Comparison of ENCODE assay signal across 10 mouse cellular contexts in genomic region chr8:70625104-70625503, GRCm38 (mm10). TPM values are rescaled to one million over a fixed set of nuclear protein-coding genes. Genes with fewer than 3 reads are reported as not detected.
DNase-seq lines count a peak whose midpoint lies in the region; ATAC-seq and TF ChIP-seq lines count a peak whose summit lies in the region.
"Had no signal": no experiment of that assay in that cellular context is flagged by ENCODE, and none has a peak within 500 bp of the region (broad histone marks: within the 10 kb centered on the region; RNA-seq: fewer than 3 reads in every experiment).

No protein-coding gene starts in this region.

- H3K27me3 ChIP-seq in neural tube, embryonic 11.5 days (ENCODE audit: control insufficient read depth, insufficient read depth, low read length), result no peaks in the 10 kb centered on the region

- H3K4me1 ChIP-seq in cortical plate, adult 2 months (ENCODE audit: control insufficient read depth, insufficient read depth, low read length), result no peaks in the 10 kb centered on the region
- H3K4me1 ChIP-seq in neural tube, embryonic 11.5 days (ENCODE audit: control insufficient read depth, insufficient read depth, low read length), result peaks cover 2% of the 10 kb centered on the region; the same call in 1 of the 2 replicates

- H3K4me2 ChIP-seq in neural tube, embryonic 11.5 days (ENCODE audit: low read depth), result no peak overlapping the region
- H3K4me2 ChIP-seq: heart, embryonic 15.5 days had no signal

- H3K4me3 ChIP-seq in cortical plate, adult 2 months (ENCODE audit: insufficient read depth, low read length), result no peak overlapping the region
- no peak overlapping the region for H3K4me3 ChIP-seq in neural tube, embryonic 11.5 days (ENCODE audit: low read depth, low read length)
- H3K4me3 ChIP-seq: heart, embryonic 15.5 days had no signal

- H3K27ac ChIP-seq in cortical plate, adult 2 months (ENCODE audit: insufficient read depth, low read length), result no peak overlapping the region
- H3K27ac ChIP-seq in neural tube, embryonic 11.5 days (ENCODE audit: low read depth, low read length), result no peak overlapping the region
- H3K27ac ChIP-seq: heart, embryonic 15.5 days had no signal

- 21% methylated on average over 5 of the region's 5 CpGs for WGBS in neural tube, embryonic 11.5 days

- peak; percentile 29; the same call in 1 of the 2 replicates for TF ChIP-seq CTCF in cortical plate, adult 2 months (IDR thresholded peaks at IDR 0.05; ENCODE audit: extremely low read depth, insufficient read depth, low read length)

- no peaks in the 10 kb centered on the region for H3K36me3 ChIP-seq in neural tube, embryonic 11.5 days (ENCODE audit: control insufficient read depth, insufficient read depth, low read length)
- H3K36me3 ChIP-seq: heart, embryonic 15.5 days had no signal

- no peak for ATAC-seq in neural tube, embryonic 11.5 days (ENCODE audit: insufficient read depth, low FRiP score, low TSS enrichment)

- DNase-seq in adrenal gland, postnatal 10 days, result peak; percentile 72
- no peak for DNase-seq in adrenal gland, adult 2 months
- peak; percentile 53 for DNase-seq in left cerebral cortex, postnatal 4 days
- no peak for DNase-seq in left cerebral cortex, postnatal 10 days (ENCODE audit: extremely low spot score in 1 of 2, low spot score in 2 of 2)
- DNase-seq in kidney, postnatal 25 days, result peak; percentile 80 to 86
- peak; percentile 58 for DNase-seq in neural tube, embryonic 11.5 days (ENCODE audit: low spot score)
- DNase-seq in frontal cortex, postnatal 10 days (ENCODE audit: low spot score in 2 of 2), result no peak

- intact Hi-C loops in left cerebral cortex, postnatal 4 days (cut with DNase I), result no loop called here
- intact Hi-C loops in left cerebral cortex, postnatal 10 days (cut with DNase I), result no loop called here

- H3K9me3 ChIP-seq in neural tube, embryonic 11.5 days (ENCODE audit: control insufficient read depth, low read length), result no peaks in the 10 kb centered on the region
- H3K9me3 ChIP-seq: heart, embryonic 15.5 days had no signal

- no peak overlapping the region for H3K9ac ChIP-seq in neural tube, embryonic 11.5 days (ENCODE audit: low read length)
- H3K9ac ChIP-seq: heart, embryonic 15.5 days had no signal

- no peak for TF ChIP-seq POLR2A in cortical plate, adult 2 months (IDR thresholded peaks at IDR 0.05; ENCODE audit: extremely low read depth, insufficient read depth, low read length)

RNA-seq across cellular contexts. Expression of gene Gdf15, which starts 7.2 kb away (rescaled TPM):
- 1 to 10 TPM in 1 of 2 experiments, under 1 TPM in 1; 0.79 to 1.7 TPM for total RNA-seq in adrenal gland, postnatal 10 days (2021)
- total RNA-seq in adrenal gland, adult 2 months (2021), result 10 to 100 TPM in 1 of 2 experiments, 1 to 10 TPM in 1; 1.3 to 44.6 TPM
- polyA plus RNA-seq in adrenal gland, adult 2 months (2012; rRNA removed), result 18.5 and 22.2 TPM in 2 replicates
- not detected for total RNA-seq in left cerebral cortex, postnatal 4 days (2021)
- not detected for total RNA-seq in left cerebral cortex, postnatal 10 days (2021)
- 0.09 and 0.19 TPM in 2 replicates for polyA plus RNA-seq in cortical plate, adult 2 months (2012; rRNA removed)
- polyA plus RNA-seq in neural tube, embryonic 11.5 days (2014; fragmentation: Nextera tagmentation; extraction: Ambion mirVana), result 0.28 TPM in 1 of 2 replicates, not detected in the other

RNA-seq across cellular contexts. Expression of gene Lrrc25, which starts 9.1 kb away (rescaled TPM):
- 1 to 10 TPM; 3.3 to 3.6 TPM for total RNA-seq in adrenal gland, postnatal 10 days (2021)
- total RNA-seq in adrenal gland, adult 2 months (2021), result 1 to 10 TPM; 1.8 to 3.6 TPM
- polyA plus RNA-seq in adrenal gland, adult 2 months (2012; rRNA removed), result 8.4 and 11.1 TPM in 2 replicates
- total RNA-seq in left cerebral cortex, postnatal 4 days (2021), result 1 to 10 TPM; 1.1 to 1.3 TPM
- 1 to 10 TPM in 1 of 2 experiments, under 1 TPM in 1; 0.94 to 1.1 TPM for total RNA-seq in left cerebral cortex, postnatal 10 days (2021)
- 1.0 and 1.4 TPM in 2 replicates for polyA plus RNA-seq in cortical plate, adult 2 months (2012; rRNA removed)
- polyA plus RNA-seq in neural tube, embryonic 11.5 days (2014; fragmentation: Nextera tagmentation; extraction: Ambion mirVana), result 0.85 and 1.2 TPM in 2 replicates
- polyA plus RNA-seq: C2C12 had no signal

RNA-seq across cellular contexts. Expression of gene Ssbp4, which starts 16.4 kb away (rescaled TPM):
- 10 to 100 TPM; 92.0 to 96.9 TPM for total RNA-seq in adrenal gland, postnatal 10 days (2021)
- 100 to 1,000 TPM in 1 of 2 experiments, 10 to 100 TPM in 1; 76.2 to 110 TPM for total RNA-seq in adrenal gland, adult 2 months (2021)
- 476 and 593 TPM in 2 replicates for polyA plus RNA-seq in adrenal gland, adult 2 months (2012; rRNA removed)
- total RNA-seq in left cerebral cortex, postnatal 4 days (2021), result 100 to 1,000 TPM; 156 to 193 TPM
- total RNA-seq in left cerebral cortex, postnatal 10 days (2021), result 100 to 1,000 TPM; 236 to 250 TPM
- 241 and 249 TPM in 2 replicates for polyA plus RNA-seq in cortical plate, adult 2 months (2012; rRNA removed)
- polyA plus RNA-seq in neural tube, embryonic 11.5 days (2014; fragmentation: Nextera tagmentation; extraction: Ambion mirVana), result 125 and 137 TPM in 2 replicates

RNA-seq across cellular contexts. Expression of gene Isyna1, which starts 30.9 kb away (rescaled TPM):
- 10 to 100 TPM; 59.4 to 59.8 TPM for total RNA-seq in adrenal gland, postnatal 10 days (2021)
- total RNA-seq in adrenal gland, adult 2 months (2021), result 100 to 1,000 TPM; 103 to 199 TPM
- 344 and 376 TPM in 2 replicates for polyA plus RNA-seq in adrenal gland, adult 2 months (2012; rRNA removed)
- total RNA-seq in left cerebral cortex, postnatal 4 days (2021), result 10 to 100 TPM; 87.9 to 88.5 TPM
- 10 to 100 TPM; 46.6 to 53.2 TPM for total RNA-seq in left cerebral cortex, postnatal 10 days (2021)
- polyA plus RNA-seq in cortical plate, adult 2 months (2012; rRNA removed), result 71.1 and 77.2 TPM in 2 replicates
- 87.9 and 90.7 TPM in 2 replicates for polyA plus RNA-seq in neural tube, embryonic 11.5 days (2014; fragmentation: Nextera tagmentation; extraction: Ambion mirVana)

RNA-seq across cellular contexts. Expression of gene Pgpep1, which starts 35.1 kb away (rescaled TPM):
- total RNA-seq in adrenal gland, postnatal 10 days (2021), result 10 to 100 TPM; 65.7 to 80.6 TPM
- total RNA-seq in adrenal gland, adult 2 months (2021), result 100 to 1,000 TPM; 115 to 127 TPM
- polyA plus RNA-seq in adrenal gland, adult 2 months (2012; rRNA removed), result 115 and 117 TPM in 2 replicates
- 10 to 100 TPM; 29.7 to 30.5 TPM for total RNA-seq in left cerebral cortex, postnatal 4 days (2021)
- total RNA-seq in left cerebral cortex, postnatal 10 days (2021), result 10 to 100 TPM; 11.5 to 15.9 TPM
- 18.1 and 19.7 TPM in 2 replicates for polyA plus RNA-seq in cortical plate, adult 2 months (2012; rRNA removed)
- polyA plus RNA-seq in neural tube, embryonic 11.5 days (2014; fragmentation: Nextera tagmentation; extraction: Ambion mirVana), result 246 and 268 TPM in 2 replicates

Comparison
In these comparisons a context has a peak if more than half of its experiments do, and no peak if none do; other contexts are left out.
1. DNase-seq: peak in adrenal gland, postnatal 10 days (single experiment), left cerebral cortex, postnatal 4 days (single experiment), kidney, postnatal 25 days (2 of 2) and neural tube, embryonic 11.5 days (single experiment); none in adrenal gland, adult 2 months (single experiment), left cerebral cortex, postnatal 10 days (0 of 2) and frontal cortex, postnatal 10 days (0 of 2).